Mouse (Mus musculus): ENCODE results near the gene Atcay.

DNA sequence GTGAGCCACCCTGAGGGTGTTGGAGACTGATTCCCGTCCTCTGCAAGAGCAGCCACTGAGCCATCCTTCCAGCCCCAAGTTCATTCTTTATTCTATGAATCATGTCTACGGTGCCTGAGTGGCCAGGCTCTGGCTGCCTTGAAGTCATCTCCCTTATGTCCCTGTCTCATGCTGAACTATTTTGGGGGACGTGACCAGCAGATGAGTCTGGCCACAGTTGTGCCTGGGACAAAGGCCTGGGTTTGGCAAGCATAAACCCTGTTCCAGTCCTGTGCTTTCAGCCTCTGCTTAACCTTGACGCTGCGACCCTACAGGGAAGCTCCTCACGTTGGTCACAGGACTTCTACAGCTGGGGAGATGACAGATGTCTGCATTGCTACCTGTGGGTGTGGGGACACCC is 33.3 kb downstream of the Atcay start:
- no peak for TF ChIP-seq GATA1 (IDR thresholded peaks at IDR 0.05; ENCODE audit: borderline replicate concordance, low read length)
- no peak for TF ChIP-seq FLI1 (IDR thresholded peaks at IDR 0.05; ENCODE audit: low read length)
